Mouse (Mus musculus): ENCODE measurements at regions not wholly inside any gene's neighbourhood (a gene's known extent, or its start where the extent isn't known, plus 50 kb on each side); places are given as distances from the start of the nearest gene placed in this dataset.

DNA sequence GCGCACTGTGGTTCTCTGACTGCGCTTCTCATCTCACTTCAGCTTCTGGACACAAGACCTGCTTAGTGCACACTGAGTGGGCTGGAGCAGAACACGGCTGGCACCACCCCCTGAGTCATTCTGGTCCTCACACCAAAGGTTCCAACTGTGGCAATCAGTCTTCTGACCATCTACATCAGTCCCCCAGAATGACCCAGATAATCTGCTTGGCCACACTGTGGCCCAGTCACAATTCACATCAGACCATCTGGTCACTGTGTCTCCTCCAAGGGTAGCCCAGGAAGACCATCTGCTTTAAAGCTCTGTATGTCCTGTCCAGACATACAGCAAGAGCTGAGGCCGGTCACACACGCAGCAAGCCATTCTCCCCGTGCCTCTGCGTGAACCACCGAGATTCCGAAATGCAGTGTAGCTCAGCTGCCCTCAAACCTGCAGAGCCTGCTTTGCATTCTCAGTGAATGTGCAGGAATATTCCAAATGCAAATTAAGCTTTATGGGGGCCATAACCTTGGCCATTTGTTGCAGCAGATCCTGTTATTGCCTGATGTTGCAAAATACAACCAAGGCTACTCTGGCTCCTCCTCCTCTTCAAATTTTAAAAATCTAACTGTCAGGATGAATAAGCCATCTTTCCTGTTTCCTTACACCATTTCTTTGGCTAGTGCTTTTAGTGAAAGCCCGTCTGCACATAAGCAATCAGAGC is 135.1 kb upstream of the Azi2 start:
- TF ChIP-seq CTCF (IDR thresholded peaks at IDR 0.05) (no peak), EP300 (IDR thresholded peaks at IDR 0.05) (no peak)

All from lung, postnatal 0 days (tissue).